Mouse (Mus musculus): Measurements from ENCODE around the gene Tex2. TPM values are rescaled to one million over a fixed set of nuclear protein-coding genes. Genes with fewer than 3 reads are reported as not detected.

Tex2 gene
- total and polyA plus RNA-seq, 2 experiments from 2014 or later: 23.0 to 49.3 TPM

- WGBS: 90% methylated on average over 14 of the region's 14 CpGs
- no peak for ATAC-seq
These were observed 101.8 kb downstream of the Tex2 start for GRCm38 (mm10) chr11:106511236-106512005.

GRCm38 (mm10) chr11:106507638-106508037 is 105.6 kb downstream of the Tex2 start:
- TF ChIP-seq CTCF (IDR thresholded peaks at IDR 0.05; ENCODE audit: low read depth): no peak
- Histone ChIP-seq H3K4me3 (ENCODE audit: low read depth, low read length) (no peak overlapping the region), H3K4me1 (ENCODE audit: insufficient read depth) (no peaks in the 10 kb centered on the region), H3K9me3 (ENCODE audit: low read length) (no peaks in the 10 kb centered on the region), H3K27ac (ENCODE audit: low read depth, low read length) (no peak overlapping the region), H3K9ac (no peak overlapping the region), H3K27me3 (ENCODE audit: insufficient read depth, low read length) (no peaks in the 10 kb centered on the region), H3K4me2 (ENCODE audit: low read depth) (no peak overlapping the region), H3K36me3 (ENCODE audit: insufficient read depth) (peaks cover 20% of the 10 kb centered on the region)
- no peak for DNase-seq
- WGBS: 88% methylated on average over 7 of the region's 7 CpGs
- ATAC-seq: no peak

More at GRCm38 (mm10) chr11:106511236-106512005, 101.8 kb downstream of the Tex2 start:
- no peak for DNase-seq
- H3K27ac ChIP-seq (ENCODE audit: low read depth, low read length): no peak overlapping the region
- no peaks in the 10 kb centered on the region for H3K4me1 ChIP-seq (ENCODE audit: insufficient read depth)
- TF ChIP-seq CTCF (IDR thresholded peaks at IDR 0.05; ENCODE audit: low read depth): no peak
- no peaks in the 10 kb centered on the region for H3K9me3 ChIP-seq (ENCODE audit: low read length)
- no peaks in the 10 kb centered on the region for H3K27me3 ChIP-seq (ENCODE audit: insufficient read depth, low read length)
- no peak overlapping the region for H3K9ac ChIP-seq
- H3K4me2 ChIP-seq (ENCODE audit: low read depth): no peak overlapping the region
- peaks cover 20% of the 10 kb centered on the region for H3K36me3 ChIP-seq (ENCODE audit: insufficient read depth)
- H3K4me3 ChIP-seq (ENCODE audit: low read depth, low read length): no peak overlapping the region

DNA sequence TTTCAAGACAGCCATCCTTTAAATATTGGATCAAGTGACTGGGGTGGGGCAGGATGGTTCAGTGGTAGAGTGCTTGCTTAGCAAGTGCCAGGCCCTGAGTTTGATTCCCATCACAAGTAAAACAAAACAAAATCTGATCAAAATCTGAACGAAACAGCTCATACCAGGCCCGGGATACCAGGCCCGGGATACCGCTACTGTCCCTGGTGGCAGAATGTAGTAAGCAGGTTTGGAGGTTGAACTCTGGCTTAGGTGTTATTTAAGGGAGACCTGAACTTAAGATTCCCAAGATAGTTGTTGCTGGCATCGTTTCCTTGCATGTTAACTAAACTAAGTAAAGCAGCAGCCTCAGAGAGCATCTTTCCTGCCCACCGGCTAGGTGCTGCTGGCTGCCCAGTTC is 107.0 kb downstream of the Tex2 start:
- 86% methylated on average over 6 of the region's 6 CpGs for WGBS
- H3K4me1 ChIP-seq (ENCODE audit: insufficient read depth): peaks cover 7% of the 10 kb centered on the region
- H3K9ac ChIP-seq: no peak overlapping the region
- no peak overlapping the region for H3K4me2 ChIP-seq (ENCODE audit: low read depth)
- no peaks in the 10 kb centered on the region for H3K9me3 ChIP-seq (ENCODE audit: low read length)
- peak; percentile 35 for TF ChIP-seq CTCF (IDR thresholded peaks at IDR 0.05; ENCODE audit: low read depth)
- ATAC-seq (no peak), DNase-seq (no peak)
- no peak overlapping the region for H3K27ac ChIP-seq (ENCODE audit: low read depth, low read length)
- H3K27me3 ChIP-seq (ENCODE audit: insufficient read depth, low read length): no peaks in the 10 kb centered on the region
- H3K4me3 ChIP-seq (ENCODE audit: low read depth, low read length): no peak overlapping the region
- H3K36me3 ChIP-seq (ENCODE audit: insufficient read depth): peaks cover 14% of the 10 kb centered on the region

GRCm38 (mm10) chr11:106504129-106504528 is 109.1 kb downstream of the Tex2 start:
- no peak for TF ChIP-seq CTCF (IDR thresholded peaks at IDR 0.05; ENCODE audit: low read depth)
- peaks cover 7% of the 10 kb centered on the region for H3K4me1 ChIP-seq (ENCODE audit: insufficient read depth)
- H3K27ac ChIP-seq (ENCODE audit: low read depth, low read length): no peak overlapping the region
- ATAC-seq (no peak), DNase-seq (no peak)
- H3K27me3 ChIP-seq (ENCODE audit: insufficient read depth, low read length): no peaks in the 10 kb centered on the region
- no peak overlapping the region for H3K9ac ChIP-seq
- peaks cover 6% of the 10 kb centered on the region for H3K36me3 ChIP-seq (ENCODE audit: insufficient read depth)
- H3K4me2 ChIP-seq (ENCODE audit: low read depth): no peak overlapping the region
- no peak overlapping the region for H3K4me3 ChIP-seq (ENCODE audit: low read depth, low read length)
- no peaks in the 10 kb centered on the region for H3K9me3 ChIP-seq (ENCODE audit: low read length)

DNA sequence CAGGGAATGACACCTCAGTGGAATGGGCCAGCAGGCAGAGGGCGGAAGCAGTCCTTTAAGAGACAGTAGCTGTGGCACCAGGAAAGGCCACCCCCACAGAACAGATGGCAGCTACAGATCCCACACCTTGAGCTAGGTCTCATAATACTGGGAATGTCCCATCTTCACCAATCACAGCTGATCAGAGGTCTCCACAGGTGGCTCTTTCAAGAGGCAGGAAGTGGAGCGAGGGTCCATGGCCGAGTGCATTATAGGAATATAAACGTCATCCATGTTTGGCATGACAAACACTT is 109.9 kb downstream of the Tex2 start:
- Histone ChIP-seq H3K4me3 (ENCODE audit: low read depth, low read length) (no peak overlapping the region), H3K9ac (no peak overlapping the region), H3K9me3 (ENCODE audit: low read length) (no peaks in the 10 kb centered on the region), H3K27me3 (ENCODE audit: insufficient read depth, low read length) (no peaks in the 10 kb centered on the region), H3K27ac (ENCODE audit: low read depth, low read length) (no peak overlapping the region), H3K36me3 (ENCODE audit: insufficient read depth) (no peaks in the 10 kb centered on the region), H3K4me2 (ENCODE audit: low read depth) (no peak overlapping the region), H3K4me1 (ENCODE audit: insufficient read depth) (peaks cover 7% of the 10 kb centered on the region)
- DNase-seq (no peak), ATAC-seq (no peak)
- WGBS: 79% methylated on average over 4 of the region's 4 CpGs
- no peak for TF ChIP-seq CTCF (IDR thresholded peaks at IDR 0.05; ENCODE audit: low read depth)

- no peak for TF ChIP-seq CTCF (IDR thresholded peaks at IDR 0.05; ENCODE audit: low read depth)
- H3K4me1 ChIP-seq (ENCODE audit: insufficient read depth): peaks cover 7% of the 10 kb centered on the region
- no peaks in the 10 kb centered on the region for H3K36me3 ChIP-seq (ENCODE audit: insufficient read depth)
- no peaks in the 10 kb centered on the region for H3K27me3 ChIP-seq (ENCODE audit: insufficient read depth, low read length)
- DNase-seq (no peak), ATAC-seq (no peak)
- no peak overlapping the region for H3K4me3 ChIP-seq (ENCODE audit: low read depth, low read length)
- H3K4me2 ChIP-seq (ENCODE audit: low read depth): no peak overlapping the region
- 43% methylated on average over 13 of the region's 13 CpGs for WGBS
- no peak overlapping the region for H3K9ac ChIP-seq
- no peak overlapping the region for H3K27ac ChIP-seq (ENCODE audit: low read depth, low read length)
- H3K9me3 ChIP-seq (ENCODE audit: low read length): no peaks in the 10 kb centered on the region
These were observed 110.4 kb downstream of the Tex2 start for GRCm38 (mm10) chr11:106502631-106503424.

DNA sequence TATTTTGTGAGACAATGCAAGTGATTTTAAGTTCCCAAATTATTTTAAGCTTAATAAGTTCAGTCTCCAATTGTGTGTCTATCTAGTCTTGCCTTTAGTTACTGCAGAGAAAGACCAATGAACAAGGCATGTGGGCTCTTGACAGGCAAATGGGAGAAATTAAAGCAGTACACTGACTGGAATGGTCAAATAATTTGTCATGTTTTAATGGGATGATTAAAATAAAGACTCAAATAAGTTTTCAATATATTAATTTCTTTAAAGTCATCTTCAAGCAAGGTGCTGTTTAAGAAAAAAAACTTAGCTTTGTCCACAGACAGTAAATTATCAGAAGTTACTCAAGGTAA is 111.1 kb downstream of the Tex2 start:
- H3K4me3 ChIP-seq (ENCODE audit: low read depth, low read length): no peak overlapping the region
- no peaks in the 10 kb centered on the region for H3K36me3 ChIP-seq (ENCODE audit: insufficient read depth)
- DNase-seq: no peak
- peaks cover 7% of the 10 kb centered on the region for H3K4me1 ChIP-seq (ENCODE audit: insufficient read depth)
- no peaks in the 10 kb centered on the region for H3K27me3 ChIP-seq (ENCODE audit: insufficient read depth, low read length)
- H3K4me2 ChIP-seq (ENCODE audit: low read depth): peak overlapping the region; percentile 64
- no peak for TF ChIP-seq CTCF (IDR thresholded peaks at IDR 0.05; ENCODE audit: low read depth)
- H3K27ac ChIP-seq (ENCODE audit: low read depth, low read length): no peak overlapping the region
- no peak for ATAC-seq
- no peak overlapping the region for H3K9ac ChIP-seq
- H3K9me3 ChIP-seq (ENCODE audit: low read length): no peaks in the 10 kb centered on the region
